Mouse (Mus musculus) stomach, postnatal 0 days (tissue): ENCODE data around the gene Lmln.

Source experiments
- CTCF ChIP-seq: IDR thresholded peaks from 2 replicates; pipeline ENCODE4 v1.5.1; 2016; ENCODE audit warnings: antibody characterized with exemption, low read depth, mild to moderate bottlenecking, moderate library complexity
- EP300 ChIP-seq: optimal IDR thresholded peaks from 2 replicates; pipeline ENCODE3; 2016; ENCODE audit warnings: antibody characterized with exemption

GRCm38 (mm10) chr16:33062682-33063131 is 386 bp downstream of the Lmln start:
- TF ChIP-seq CTCF (no peak), EP300 (no peak)
